Mouse (Mus musculus) kidney, embryonic 14.5 days (tissue): ENCODE measurements around the gene Gnai2. TPM values are rescaled to one million over a fixed set of nuclear protein-coding genes. Genes with fewer than 3 reads are reported as not detected.

Experiments used
- ATAC-seq: fragments of 200-750 bp; cut with Nextera tagmentation; 2 replicates; pipeline ENCODE4 v1.8.0; 2017; ENCODE audit warnings: moderate number of reproducible peaks, mild to moderate bottlenecking, moderate TSS enrichment, moderate library complexity; ENCODE audit not compliant: low FRiP score, low TSS enrichment
- H3K27ac ChIP-seq: fragments of 300-500 bp; sonication (generic); 2 replicates; pipeline ENCODE4 v1.5.1; 2014; ENCODE audit warnings: low read depth, mild to moderate bottlenecking, low read length, moderate library complexity, mixed read lengths
- H3K27me3 ChIP-seq: fragments of 300-500 bp; sonication (generic); 2 replicates; pipeline ENCODE4 v1.6.1; 2014; ENCODE audit warnings: mild to moderate bottlenecking, low read length; ENCODE audit not compliant: control insufficient read depth, insufficient read depth
- H3K36me3 ChIP-seq: fragments of 300-500 bp; sonication (generic); 2 replicates; pipeline ENCODE4 v1.6.1; 2014; ENCODE audit warnings: low read length, mixed read lengths; ENCODE audit not compliant: control insufficient read depth, insufficient read depth
- H3K4me1 ChIP-seq: fragments of 300-500 bp; sonication (generic); 2 replicates; pipeline ENCODE4 v1.6.1; 2014; ENCODE audit warnings: low read length, mixed read lengths; ENCODE audit not compliant: control insufficient read depth, insufficient read depth
- H3K4me2 ChIP-seq: fragments of 300-500 bp; sonication (generic); replicated peaks from 2 replicates; pipeline ENCODE4 v1.6.1; 2014; ENCODE audit warnings: low read depth, mild to moderate bottlenecking, low read length
- H3K4me3 ChIP-seq: fragments of 300-500 bp; sonication (generic); 2 replicates; pipeline ENCODE4 v1.5.1; 2014; ENCODE audit warnings: mild to moderate bottlenecking, low read length
- H3K9ac ChIP-seq: fragments of 300-500 bp; sonication (generic); 2 replicates; pipeline ENCODE4 v1.6.1; 2014; ENCODE audit warnings: low read depth, mild to moderate bottlenecking, low read length, moderate library complexity
- H3K9me3 ChIP-seq: fragments of 300-500 bp; sonication (generic); 2 replicates; pipeline ENCODE4 v1.6.1; 2016; ENCODE audit warnings: low read length; ENCODE audit not compliant: control insufficient read depth
- WGBS: fragments of 180-500 bp; shearing (Covaris S2); extraction: QIAGEN DNeasy Blood & Tissue Kit; methylation state at CpG from one replicate; pipeline ENCODE4 v1.1.7; 2014; 5-methylcytosine and 5-hydroxymethylcytosine counted together
- polyA plus RNA-seq: library from polyadenylated mRNA; unstranded; fragments of >200 nt; fragmentation: Nextera tagmentation; extraction: Ambion mirVana; gene quantifications from 2 replicates; pipeline ENCODE4 v1.2.1, GENCODE M21; 2014

Gene Gnai2
- polyA plus RNA-seq, 1 experiment from 2014 or later = 386 TPM

- no peak overlapping the region for H3K9ac ChIP-seq
These were observed 31.9 kb downstream of the Gnai2 start for GRCm38 (mm10) chr9:107603251-107603650.

GRCm38 (mm10) chr9:107602068-107602648 is 33.0 kb downstream of the Gnai2 start:
- ATAC-seq = peak; percentile 32; the same call in 1 of the 2 replicates
- no peak overlapping the region for H3K27ac ChIP-seq

More at GRCm38 (mm10) chr9:107603251-107603650, 31.9 kb downstream of the Gnai2 start:
- no peak for ATAC-seq
- Histone ChIP-seq H3K4me3 (no peak overlapping the region), H3K27ac (no peak overlapping the region), H3K36me3 (no peaks in the 10 kb centered on the region), H3K4me2 (no peak overlapping the region), H3K9me3 (no peaks in the 10 kb centered on the region), H3K4me1 (peaks cover 46% of the 10 kb centered on the region), H3K27me3 (no peaks in the 10 kb centered on the region)
- 61% methylated on average over 6 of the region's 6 CpGs for WGBS

GRCm38 (mm10) chr9:107601275-107601674 is 33.9 kb downstream of the Gnai2 start:
- WGBS = 87% methylated on average over 11 of the region's 11 CpGs
- no peak overlapping the region for H3K4me2 ChIP-seq
- ATAC-seq = no peak
- no peaks in the 10 kb centered on the region for H3K27me3 ChIP-seq
- H3K4me3 ChIP-seq = no peak overlapping the region
- peaks cover 27% of the 10 kb centered on the region for H3K4me1 ChIP-seq
- no peaks in the 10 kb centered on the region for H3K9me3 ChIP-seq
- H3K36me3 ChIP-seq = no peaks in the 10 kb centered on the region
- no peak overlapping the region for H3K27ac ChIP-seq
- H3K9ac ChIP-seq = no peak overlapping the region

More at GRCm38 (mm10) chr9:107602068-107602648, 33.0 kb downstream of the Gnai2 start:
- WGBS = 11% methylated on average over 10 of the region's 10 CpGs
- Histone ChIP-seq H3K9me3 (no peaks in the 10 kb centered on the region), H3K27me3 (no peaks in the 10 kb centered on the region), H3K9ac (no peak overlapping the region), H3K36me3 (no peaks in the 10 kb centered on the region), H3K4me1 (peaks cover 36% of the 10 kb centered on the region), H3K4me2 (no peak overlapping the region), H3K4me3 (no peak overlapping the region)

- Histone ChIP-seq H3K36me3 (no peaks in the 10 kb centered on the region), H3K27ac (no peak overlapping the region), H3K27me3 (no peaks in the 10 kb centered on the region), H3K4me2 (no peak overlapping the region), H3K9me3 (no peaks in the 10 kb centered on the region), H3K4me1 (peaks cover 22% of the 10 kb centered on the region), H3K9ac (no peak overlapping the region), H3K4me3 (no peak overlapping the region)
- WGBS = 81% methylated on average over 12 of the region's 12 CpGs
- no peak for ATAC-seq
These were observed 34.4 kb downstream of the Gnai2 start for GRCm38 (mm10) chr9:107600745-107601144.

- ATAC-seq = no peak
These were observed 35.3 kb downstream of the Gnai2 start for GRCm38 (mm10) chr9:107599842-107600241.

GRCm38 (mm10) chr9:107599433-107599832 is 35.7 kb downstream of the Gnai2 start:
- H3K27ac ChIP-seq = no peak overlapping the region
- WGBS = 84% methylated on average over 9 of the region's 9 CpGs
- no peak overlapping the region for H3K4me2 ChIP-seq

More at GRCm38 (mm10) chr9:107599842-107600241, 35.3 kb downstream of the Gnai2 start:
- Histone ChIP-seq H3K4me2 (no peak overlapping the region), H3K9ac (no peak overlapping the region), H3K27ac (no peak overlapping the region), H3K4me3 (no peak overlapping the region), H3K27me3 (no peaks in the 10 kb centered on the region), H3K4me1 (peaks cover 13% of the 10 kb centered on the region), H3K36me3 (peaks cover 1% of the 10 kb centered on the region; the same call in 1 of the 2 replicates), H3K9me3 (no peaks in the 10 kb centered on the region)
- 73% methylated on average over 14 of the region's 14 CpGs for WGBS

GRCm38 (mm10) chr9:107598385-107598784 is 36.8 kb downstream of the Gnai2 start:
- WGBS = 67% methylated on average over 5 of the region's 5 CpGs
- no peak for ATAC-seq
- Histone ChIP-seq H3K4me3 (no peak overlapping the region), H3K4me2 (no peak overlapping the region), H3K4me1 (no peaks in the 10 kb centered on the region), H3K9ac (no peak overlapping the region), H3K9me3 (no peaks in the 10 kb centered on the region), H3K27ac (no peak overlapping the region), H3K27me3 (no peaks in the 10 kb centered on the region), H3K36me3 (peaks cover 14% of the 10 kb centered on the region)

More at GRCm38 (mm10) chr9:107599433-107599832, 35.7 kb downstream of the Gnai2 start:
- H3K4me1 ChIP-seq = peaks cover 10% of the 10 kb centered on the region
- no peaks in the 10 kb centered on the region for H3K27me3 ChIP-seq
- ATAC-seq = no peak
- H3K9ac ChIP-seq = no peak overlapping the region
- H3K4me3 ChIP-seq = no peak overlapping the region
- H3K36me3 ChIP-seq = peaks cover 4% of the 10 kb centered on the region; the same call in 1 of the 2 replicates
- H3K9me3 ChIP-seq = no peaks in the 10 kb centered on the region

- H3K9ac ChIP-seq = no peak overlapping the region; the same call in 1 of the 2 replicates
- H3K4me3 ChIP-seq = no peak overlapping the region
- 91% methylated on average over 11 of the region's 11 CpGs for WGBS
- no peak overlapping the region for H3K4me2 ChIP-seq
- no peak for ATAC-seq
- no peaks in the 10 kb centered on the region for H3K4me1 ChIP-seq
- H3K27ac ChIP-seq = no peak overlapping the region
- H3K36me3 ChIP-seq = peaks cover 29% of the 10 kb centered on the region
- no peaks in the 10 kb centered on the region for H3K9me3 ChIP-seq
- H3K27me3 ChIP-seq = no peaks in the 10 kb centered on the region
These were observed 38.3 kb downstream of the Gnai2 start for GRCm38 (mm10) chr9:107596619-107597569.
